Mouse (Mus musculus) cerebral cortex, adult 2 months (tissue): ENCODE results near the gene Hmgb1.

Experiments used
- WGBS: fragments of 180-500 bp; shearing (Covaris S2); methylation state at CpG from one replicate; pipeline ENCODE4 v1.1.7; 2018; 5-methylcytosine and 5-hydroxymethylcytosine counted together

Gene Hmgb1

GRCm38 (mm10) chr5:149020681-149021062, 163.6 kb downstream of the Hmgb1 start:
- WGBS: 73% methylated on average over 16 of the region's 16 CpGs

- 45% methylated on average over 18 of the region's 18 CpGs for whole genome bisulfite sequencing
Measured at GRCm38 (mm10) chr5:149020059-149020680, 164.1 kb downstream of the Hmgb1 start.

GRCm38 (mm10) chr5:149017666-149018415, 166.4 kb downstream of the Hmgb1 start:
- WGBS: 68% methylated on average over 3 of the region's 3 CpGs

- WGBS: 66% methylated on average over 3 of the region's 3 CpGs
Measured at GRCm38 (mm10) chr5:149017181-149017580, 167.1 kb downstream of the Hmgb1 start.

GRCm38 (mm10) chr5:149016261-149016660, 168.0 kb downstream of the Hmgb1 start:
- WGBS: 75% methylated on average over 5 of the region's 5 CpGs

- 4% methylated on average over 35 of the region's 37 CpGs for WGBS
Measured at GRCm38 (mm10) chr5:149015335-149016201, 168.7 kb downstream of the Hmgb1 start.

GRCm38 (mm10) chr5:149014600-149015268, 169.6 kb downstream of the Hmgb1 start:
- WGBS: 40% methylated on average over 17 of the region's 17 CpGs

GRCm38 (mm10) chr5:149013817-149014508, 170.3 kb downstream of the Hmgb1 start:
- 87% methylated on average over 7 of the region's 7 CpGs for WGBS

- 57% methylated on average over 3 of the region's 3 CpGs for WGBS
Measured at GRCm38 (mm10) chr5:149009111-149009510, 175.2 kb downstream of the Hmgb1 start.

- 53% methylated on average over 5 of the region's 5 CpGs for WGBS
Measured at GRCm38 (mm10) chr5:149007295-149007646, 177.0 kb downstream of the Hmgb1 start.

GRCm38 (mm10) chr5:149006362-149007294, 177.7 kb downstream of the Hmgb1 start:
- WGBS: 2% methylated on average over 26 of the region's 26 CpGs

- WGBS: 48% methylated on average over 9 of the region's 9 CpGs
Measured at GRCm38 (mm10) chr5:149005701-149006361, 178.5 kb downstream of the Hmgb1 start.

- WGBS: 46% methylated on average over 9 of the region's 9 CpGs
Measured at GRCm38 (mm10) chr5:149005083-149005482, 179.2 kb downstream of the Hmgb1 start.

GRCm38 (mm10) chr5:149003137-149003536, 181.2 kb downstream of the Hmgb1 start:
- WGBS: 45% methylated on average over 2 of the region's 2 CpGs

- WGBS: 84% methylated on average over 6 of the region's 6 CpGs
Measured at GRCm38 (mm10) chr5:149002803-149003115, 181.5 kb downstream of the Hmgb1 start.

- 80% methylated on average over 20 of the region's 20 CpGs for WGBS
Measured at GRCm38 (mm10) chr5:149002034-149002802, 182.1 kb downstream of the Hmgb1 start.

GRCm38 (mm10) chr5:148999802-149000201, 184.5 kb downstream of the Hmgb1 start:
- 93% methylated on average over 7 of the region's 7 CpGs for WGBS

GRCm38 (mm10) chr5:148998512-148998911, 185.8 kb downstream of the Hmgb1 start:
- WGBS: 95% methylated on average over 14 of the region's 14 CpGs

- WGBS: 59% methylated on average over 4 of the region's 4 CpGs
Measured at GRCm38 (mm10) chr5:148996709-148997037, 187.6 kb downstream of the Hmgb1 start.
